Mouse (Mus musculus) megakaryocyte, adult 5-6 weeks (primary cell): ENCODE results near the gene Rap1gap2. TPM values are rescaled to one million over a fixed set of nuclear protein-coding genes. Genes with fewer than 3 reads are reported as not detected.

Experiments
- ATAC-seq: 2 replicates; pipeline ENCODE4 v1.8.0; 2016; ENCODE audit warnings: mild to moderate bottlenecking, inconsistent platforms; ENCODE audit not compliant: poor library complexity, severe bottlenecking
- total RNA-seq, 2 experiments: library from RNA; stranded (forward) in 1 of 2; stranded (reverse) in 1 of 2; fragments of 153-499, 151-499 nt in 1 of 2; fragments of 221-1000, 200-1000 nt in 1 of 2; gene quantifications; 2 replicates each; pipeline versions ENCODE4 v1.2.3 to v1.2.4; 2015 to 2017

Rap1gap2 gene
- total RNA-seq, 2 experiments from 2014 or later, result 22.3 to 34.3 TPM

GRCm38 (mm10) chr11:74577068-74577467, 33.6 kb downstream of the Rap1gap2 start:
- ATAC-seq, result peak; percentile 49

GRCm38 (mm10) chr11:74575940-74576339, 34.8 kb downstream of the Rap1gap2 start:
- peak; percentile 63 for ATAC-seq

GRCm38 (mm10) chr11:74574768-74575434, 35.8 kb downstream of the Rap1gap2 start:
- ATAC-seq, result no peak

DNA sequence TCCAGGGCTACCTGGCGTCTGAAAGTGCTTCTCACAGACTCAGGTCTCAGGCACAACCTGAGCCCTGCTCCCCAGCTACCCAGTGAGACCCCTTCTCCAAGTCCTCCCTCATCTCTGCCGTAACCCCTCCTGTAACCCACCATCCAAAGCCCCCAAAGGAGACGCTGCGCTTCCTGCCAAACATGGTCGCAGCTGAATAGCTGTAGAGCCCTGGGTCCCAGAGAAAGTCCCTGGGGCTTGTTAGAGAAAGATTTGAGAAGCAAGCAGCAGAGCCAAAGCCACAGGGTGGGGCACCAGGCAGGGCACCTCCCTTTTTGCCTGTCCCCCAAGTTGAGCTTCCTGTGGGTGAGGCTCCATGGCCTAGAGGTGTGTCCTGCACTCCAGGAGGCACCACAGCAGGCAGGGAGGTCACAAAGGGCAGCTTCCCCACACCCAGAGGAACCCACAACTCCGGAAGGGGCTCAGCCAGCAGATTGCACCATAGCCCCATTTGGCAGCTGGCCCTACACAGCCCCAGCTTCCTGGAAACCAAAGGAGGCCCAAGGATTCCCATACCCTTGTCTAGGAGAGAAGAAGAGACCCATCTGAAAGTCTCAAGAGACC, 38.2 kb downstream of the Rap1gap2 start:
- peak; percentile 77 for ATAC-seq

- no peak for ATAC-seq
These were observed 41.0 kb downstream of the Rap1gap2 start for GRCm38 (mm10) chr11:74569735-74570134.

DNA sequence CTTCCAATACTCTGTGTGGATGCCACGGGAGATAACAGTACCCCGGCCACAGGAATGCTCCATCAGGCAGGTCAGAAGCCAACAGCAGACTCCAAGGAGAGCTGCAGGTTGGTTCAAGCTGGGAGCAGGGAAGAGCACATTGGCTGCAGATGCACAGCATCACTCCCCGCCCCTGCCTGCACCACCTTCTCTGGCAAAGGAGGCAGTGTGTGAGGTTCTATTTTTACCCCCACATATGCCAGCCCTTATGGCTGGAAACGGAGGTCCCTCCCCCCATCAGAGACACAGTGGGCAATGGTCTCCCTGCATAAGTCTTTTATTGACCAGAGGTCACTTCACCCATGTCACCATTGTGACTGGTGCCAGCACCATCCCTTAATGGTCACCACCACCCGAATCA, 42.3 kb downstream of the Rap1gap2 start:
- ATAC-seq, result no peak

DNA sequence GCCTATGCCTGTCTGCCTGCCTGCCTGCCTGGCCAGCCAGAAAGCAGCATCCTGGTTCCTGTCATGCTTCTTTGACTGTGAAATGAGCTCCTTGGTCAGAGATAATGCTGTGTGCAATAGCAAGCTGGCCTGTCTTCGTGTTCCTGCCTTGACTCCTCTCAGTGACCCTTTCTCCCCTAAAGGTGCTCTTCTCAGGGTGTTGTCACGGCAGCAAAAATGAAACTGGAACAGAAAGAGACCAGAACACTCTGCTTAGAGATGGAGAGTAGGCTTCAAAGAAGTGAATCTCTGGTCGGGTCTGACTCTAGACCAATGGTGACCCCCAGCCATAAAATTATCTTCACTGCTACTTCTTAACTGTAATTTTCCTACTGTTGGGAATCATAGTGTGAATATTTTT, 42.7 kb downstream of the Rap1gap2 start:
- no peak for ATAC-seq

DNA sequence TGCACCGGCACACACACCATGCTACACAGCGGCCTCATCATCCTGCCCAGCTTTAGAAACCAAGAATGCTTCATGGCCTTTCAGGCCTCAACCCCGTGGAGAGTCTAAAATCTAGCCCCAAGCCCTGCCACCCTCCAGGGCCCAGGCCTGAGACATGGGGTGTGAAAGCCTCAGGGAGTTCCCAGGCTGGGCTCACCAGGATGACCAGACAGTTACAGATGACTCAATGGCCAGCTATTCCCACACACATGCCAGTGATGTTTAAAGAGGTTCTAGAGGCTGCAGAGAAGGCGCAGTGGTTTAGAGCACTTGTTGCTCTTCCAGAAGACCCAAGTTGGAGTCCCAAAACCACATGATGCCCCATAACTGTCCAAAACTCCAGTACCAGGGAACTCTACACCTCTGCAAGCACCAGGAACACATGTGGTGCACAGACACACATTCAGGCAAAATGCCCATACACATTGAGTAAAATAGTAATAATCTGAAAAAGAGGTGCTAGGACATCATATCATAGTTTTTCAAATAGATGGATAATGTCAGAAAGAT, 44.3 kb downstream of the Rap1gap2 start:
- ATAC-seq, result no peak

DNA sequence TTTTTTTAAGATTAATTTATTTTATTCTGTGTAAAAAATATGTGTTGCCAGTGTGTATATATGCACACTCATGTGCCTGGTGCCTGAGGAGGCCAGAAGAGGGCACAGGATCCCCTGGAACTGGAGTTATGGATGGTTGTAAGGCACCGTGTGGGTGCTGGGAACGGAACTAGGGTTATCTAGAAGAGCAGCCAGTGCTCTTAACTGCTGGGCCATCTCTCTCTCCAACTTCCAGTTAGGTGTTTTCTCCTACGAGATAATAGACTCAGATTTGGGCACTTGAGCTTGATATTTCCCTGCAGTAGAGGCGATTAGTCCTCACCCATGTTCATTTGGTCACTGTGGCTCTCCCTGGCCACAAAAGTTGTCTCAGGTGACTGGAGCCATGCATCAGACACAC, 49.3 kb downstream of the Rap1gap2 start:
- no peak for ATAC-seq

DNA sequence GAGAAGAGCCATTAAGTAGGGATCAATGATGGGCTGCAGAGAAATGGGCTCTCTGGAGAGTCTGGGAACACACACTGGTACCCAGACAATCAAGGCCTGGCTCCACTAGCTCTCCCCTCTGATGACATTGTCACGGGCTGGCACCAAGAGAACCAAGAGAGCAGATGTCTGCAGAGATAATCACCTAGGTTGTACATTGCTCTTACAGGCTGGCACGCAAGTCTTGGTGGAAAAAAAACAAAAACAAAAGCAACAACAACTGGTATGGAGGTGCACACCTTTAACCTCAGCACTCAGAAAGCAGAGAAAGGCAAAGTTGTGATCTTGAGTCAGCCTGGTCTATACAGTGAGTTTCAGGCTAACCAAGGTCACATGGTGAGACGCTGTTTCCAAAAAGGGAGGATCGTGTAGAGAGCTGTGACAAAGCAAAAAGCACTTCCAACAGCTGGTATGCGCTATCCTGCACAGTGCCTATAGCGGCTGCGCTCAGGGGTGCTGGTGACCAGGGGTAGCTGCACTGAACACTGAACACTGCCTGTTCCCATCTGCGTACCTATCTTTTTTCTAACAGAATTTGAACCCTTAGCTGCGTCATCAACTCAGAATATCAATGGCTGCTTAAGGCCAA, 50.0 kb downstream of the Rap1gap2 start:
- peak; percentile 44; the same call in 1 of the 2 replicates for ATAC-seq

GRCm38 (mm10) chr11:74559793-74560433, 50.8 kb downstream of the Rap1gap2 start:
- no peak for ATAC-seq

- no peak for ATAC-seq
These were observed 51.8 kb downstream of the Rap1gap2 start for GRCm38 (mm10) chr11:74558933-74559332.

GRCm38 (mm10) chr11:74557456-74558230, 53.1 kb downstream of the Rap1gap2 start:
- no peak for ATAC-seq

DNA sequence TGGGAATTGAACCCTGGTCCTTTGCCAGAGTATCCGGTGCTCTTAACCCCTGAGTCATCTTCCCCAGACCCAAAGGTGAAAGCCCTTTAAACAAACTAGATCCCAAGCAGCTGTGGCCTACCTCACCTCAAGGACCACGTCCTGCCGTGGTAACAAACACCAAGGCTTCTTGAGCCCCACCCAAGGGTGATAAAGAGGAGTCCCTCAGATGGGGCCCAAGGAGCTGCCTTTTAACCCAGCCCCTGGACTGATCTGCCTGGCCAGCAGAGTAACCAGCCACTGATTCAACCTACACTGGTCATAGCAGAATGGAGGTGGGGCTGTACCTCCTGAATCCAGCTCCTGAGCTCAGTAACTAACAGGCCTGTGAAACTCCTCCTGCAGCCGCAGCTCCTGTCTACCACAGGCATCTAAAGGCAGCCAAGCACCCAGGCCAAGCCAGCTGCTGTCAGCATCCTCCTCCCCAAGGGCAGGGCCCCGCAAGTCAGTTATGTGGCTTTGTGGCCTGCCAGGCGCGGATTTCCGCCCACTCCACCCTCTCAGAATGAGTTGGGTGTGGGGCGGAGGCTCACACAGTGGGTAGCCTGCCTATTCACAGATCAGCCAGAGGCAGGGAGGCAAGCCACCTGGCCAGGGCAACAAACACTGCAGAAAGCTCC, 54.9 kb downstream of the Rap1gap2 start:
- ATAC-seq, result peak; percentile 85

- no peak for ATAC-seq
These were observed 55.9 kb downstream of the Rap1gap2 start for GRCm38 (mm10) chr11:74554683-74555341.

GRCm38 (mm10) chr11:74551568-74551967, 59.1 kb downstream of the Rap1gap2 start:
- ATAC-seq, result peak; percentile 19

- no peak for ATAC-seq
These were observed 60.1 kb downstream of the Rap1gap2 start for GRCm38 (mm10) chr11:74550615-74551102.

- ATAC-seq, result no peak
These were observed 61.8 kb downstream of the Rap1gap2 start for GRCm38 (mm10) chr11:74548781-74549382.
